Mouse (Mus musculus): ENCODE results near the gene Htatsf1.

- no peak for TF ChIP-seq HCFC1 (IDR thresholded peaks at IDR 0.05; ENCODE audit: borderline replicate concordance, insufficient read depth, low read length)
- TF ChIP-seq ZNF384 (IDR thresholded peaks at IDR 0.05; ENCODE audit: low read depth, low read length) = no peak
- no peak for TF ChIP-seq ZC3H11A (IDR thresholded peaks at IDR 0.05; ENCODE audit: borderline replicate concordance, low read depth, low read length)
- TF ChIP-seq CHD2 (IDR thresholded peaks at IDR 0.05; ENCODE audit: low read depth, low read length) = no peak
- no peak for TF ChIP-seq MAFK (IDR thresholded peaks at IDR 0.05; ENCODE audit: insufficient read depth, low read depth, low read length)
Measured at GRCm38 (mm10) chrX:57081496-57081895, 28.1 kb downstream of the Htatsf1 start.
